Mouse (Mus musculus) central nervous system, embryonic 14 days (tissue): ENCODE data around the gene Gm40193. TPM values are rescaled to one million over a fixed set of nuclear protein-coding genes. Genes with fewer than 3 reads are reported as not detected.

ENCODE experiments used
- polyA plus RNA-seq: library from polyadenylated mRNA; depleted of rRNA; stranded (reverse); fragments of >200 nt; gene quantifications from 2 replicates; pipeline ENCODE4 v1.2.3, GENCODE M21; 2012; rRNA removed

Gm40193 gene
- not detected in 2 replicates for polyA plus RNA-seq

DNA sequence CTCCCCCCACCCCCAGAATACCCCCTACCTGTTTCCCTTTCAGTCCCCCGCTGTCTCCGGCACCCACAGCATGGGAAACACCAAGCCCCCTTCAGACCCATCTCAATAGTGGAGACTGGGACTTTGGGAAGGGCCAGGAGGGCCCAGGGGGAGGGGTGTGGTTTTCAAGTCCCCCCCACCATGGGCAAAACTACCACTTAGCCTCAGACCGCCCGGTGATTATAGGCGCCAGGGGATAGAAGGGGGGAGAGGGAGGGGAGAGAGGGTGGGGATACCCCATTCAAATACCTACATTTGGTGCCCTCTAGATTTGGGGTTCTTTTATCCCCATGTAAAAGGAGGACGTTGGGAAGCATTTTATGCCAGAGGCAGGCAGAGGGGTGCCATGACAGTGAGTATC lies at the start of gene Gm40193:
TSS of gene Gm40193 (minus strand) at position 101 of the 400 bp plus-strand sequence.

DNA sequence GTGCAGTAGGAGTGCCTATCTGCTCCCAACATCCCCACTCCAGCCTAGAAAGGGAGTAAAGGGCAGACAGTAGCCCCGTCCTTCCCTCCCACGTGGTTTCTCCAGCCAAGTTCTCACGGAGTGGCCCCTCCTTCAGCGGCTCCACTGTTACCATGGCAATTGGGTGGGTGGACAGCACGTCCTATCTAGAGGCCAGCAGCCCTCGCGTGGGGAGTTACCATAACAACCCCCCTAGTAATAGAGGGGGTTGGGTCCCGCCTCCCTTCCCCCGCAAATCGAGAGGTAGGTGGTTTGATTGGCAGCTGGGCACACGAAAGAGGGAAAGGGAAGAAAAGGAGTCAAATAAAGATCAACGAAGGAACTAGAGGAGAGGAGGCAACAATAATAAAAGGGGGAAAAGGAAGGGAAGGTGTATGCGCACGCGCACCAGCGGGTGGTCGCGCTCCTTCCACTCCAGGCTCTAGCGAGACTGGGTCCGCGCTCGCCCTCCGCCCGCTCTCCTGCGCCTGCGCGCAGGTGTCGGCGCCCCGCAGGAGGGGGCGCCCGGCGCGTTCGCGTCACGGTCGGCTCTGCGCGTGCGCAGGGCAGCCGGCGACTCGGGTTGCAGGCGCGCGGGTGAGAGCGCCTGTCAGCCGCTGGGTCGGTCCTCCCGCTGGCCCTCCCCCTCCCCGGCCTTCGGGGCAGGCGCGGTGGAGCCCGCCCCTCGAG lies 29.7 kb upstream of the Gm40193 start, which contains the start of gene Mink1:
TSS of gene Mink1 (plus strand) at position 595 of the 708 bp plus-strand sequence.

DNA sequence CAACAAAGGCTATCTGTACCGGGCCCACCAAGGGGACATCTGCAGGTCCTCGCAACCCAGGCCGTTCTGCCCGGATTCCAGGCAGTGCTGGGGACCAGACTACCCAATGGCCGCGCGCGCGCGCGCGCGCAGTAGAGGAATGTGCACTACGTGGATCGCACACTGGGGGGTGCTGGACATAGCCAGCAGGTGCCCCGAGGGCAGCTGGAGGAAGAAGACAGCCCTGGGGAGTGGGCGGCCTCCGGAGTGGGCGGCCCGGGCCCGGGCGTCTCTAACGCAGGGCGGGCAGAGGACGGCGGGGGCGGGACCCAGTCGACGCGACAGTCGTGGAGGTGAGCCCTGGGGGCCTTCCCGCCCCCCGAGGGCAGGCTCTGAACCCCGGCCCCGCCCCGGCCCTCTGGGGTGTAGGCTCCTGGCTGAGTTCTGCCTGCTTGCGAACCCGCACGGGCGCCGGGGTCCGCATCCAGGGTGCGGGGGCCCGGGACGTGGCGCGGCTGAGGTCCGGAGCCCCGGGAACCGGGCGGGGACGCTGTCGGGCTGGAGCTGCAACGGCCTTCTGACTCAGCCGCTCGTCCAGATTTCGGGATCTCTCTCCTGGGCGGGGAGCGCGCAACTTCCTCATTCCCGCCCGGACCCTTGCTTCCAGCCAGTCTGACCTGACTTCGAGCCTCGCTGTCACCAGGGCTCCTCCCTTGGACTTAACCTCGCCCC lies 7.3 kb upstream of the Gm40193 start, which contains the start of gene Pld2:
TSS of gene Pld2 (plus strand) at position 188 of the 711 bp plus-strand sequence.

DNA sequence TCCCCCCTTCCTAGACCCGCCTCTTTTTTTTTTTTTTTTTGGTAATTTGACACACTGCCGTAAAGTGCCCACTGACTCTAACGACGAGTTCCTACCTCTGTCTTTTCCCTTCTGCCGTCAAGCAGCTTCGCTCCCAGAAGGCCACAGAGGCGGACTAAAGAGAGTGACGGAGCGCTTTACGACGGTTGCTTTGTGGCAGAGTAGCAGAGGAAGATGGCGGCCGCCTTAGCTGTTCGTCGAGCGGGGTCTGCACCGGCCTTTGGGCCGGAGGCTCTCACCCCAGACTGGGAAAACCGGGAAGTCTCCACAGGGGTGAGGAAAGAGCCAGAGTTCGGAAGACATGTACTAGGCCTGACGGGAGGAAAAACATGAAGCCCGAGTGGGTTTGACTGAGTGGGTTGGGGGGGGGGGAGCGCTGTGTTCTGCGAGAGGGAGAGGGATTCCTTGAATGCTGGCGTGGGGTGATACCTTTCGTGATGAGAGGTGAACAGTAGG lies 7.5 kb downstream of the Gm40193 start, which contains the start of gene Psmb6:
TSS of gene Psmb6 (plus strand) at position 184 of the 495 bp plus-strand sequence.

DNA sequence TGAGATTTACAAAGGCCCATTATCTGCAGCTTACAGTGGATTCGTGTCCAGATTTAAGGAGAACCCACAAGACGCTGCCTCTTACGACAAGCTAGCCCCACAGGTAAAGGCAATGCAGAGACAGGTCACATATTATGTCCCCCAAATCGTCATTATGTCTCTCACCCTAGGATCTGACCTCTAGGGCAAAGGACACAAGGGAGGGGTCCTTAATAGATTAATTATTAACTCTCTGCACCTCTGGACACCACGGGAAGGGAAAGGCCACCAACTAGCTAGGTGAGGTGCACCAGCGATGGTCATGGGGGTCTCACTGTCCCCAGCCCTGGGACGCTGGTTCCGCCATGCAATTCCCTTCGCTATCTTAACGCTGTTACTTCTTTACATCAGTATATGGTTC lies 13.8 kb downstream of the Gm40193 start, which contains the start of gene Gltpd2:
TSS of gene Gltpd2 (plus strand) at position 274 of the 400 bp plus-strand sequence.

DNA sequence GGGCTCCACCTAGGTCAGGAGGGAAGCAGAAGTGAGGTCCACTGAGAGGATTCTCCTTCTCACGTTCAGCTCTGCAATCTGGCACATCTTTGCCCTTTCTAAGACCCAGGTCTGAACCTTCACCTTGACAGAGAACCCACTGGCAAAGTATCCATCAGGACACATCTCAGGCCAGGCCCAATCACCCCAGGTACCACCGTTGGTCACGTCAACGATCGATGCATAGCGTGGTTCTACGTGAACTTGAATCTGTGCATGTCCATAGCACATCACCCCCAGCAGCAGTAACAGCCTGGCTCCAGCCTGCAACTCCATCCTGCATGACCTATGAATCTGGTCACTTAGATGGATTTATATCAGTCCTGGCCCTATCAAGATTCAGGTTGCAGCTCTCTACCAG lies 18.5 kb downstream of the Gm40193 start, which contains the start of gene Vmo1:
TSS of gene Vmo1 (minus strand) at position 329 of the 400 bp plus-strand sequence.

DNA sequence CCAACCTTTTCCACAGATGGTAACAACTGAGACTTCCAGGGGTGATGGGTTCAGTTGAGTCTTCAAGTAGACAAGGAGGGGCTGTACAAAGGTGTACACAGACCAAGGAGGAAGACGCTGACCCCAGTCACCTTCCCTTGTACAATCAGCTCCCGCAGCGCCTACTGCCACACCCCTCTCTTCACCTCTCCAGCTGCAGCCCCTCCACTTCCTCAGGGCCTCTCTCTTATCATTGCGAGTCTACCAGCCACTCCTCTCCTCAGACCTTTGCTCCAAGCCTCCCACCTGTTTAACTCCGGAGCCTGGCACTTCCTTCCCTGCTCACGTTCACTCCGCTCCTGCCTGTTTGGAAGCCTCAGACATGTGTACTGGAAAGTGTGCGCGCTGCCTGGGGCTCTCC lies 27.8 kb downstream of the Gm40193 start, which contains the start of gene Tm4sf5:
TSS of gene Tm4sf5 (plus strand) at position 275 of the 400 bp plus-strand sequence.

Other genes starting within 250 kb of the Gm40193 start
- 0.13 TPM in 1 of 2 replicates, not detected in the other for gene Alox12e, start 210.3 kb downstream of the Gm40193 start, polyA plus RNA-seq
- 0.07 and 0.18 TPM in 2 replicates for gene Alox15, start 180.9 kb downstream of the Gm40193 start, polyA plus RNA-seq
- 32.2 and 32.3 TPM in 2 replicates for gene Pelp1, start 122.9 kb downstream of the Gm40193 start, polyA plus RNA-seq
- gene Arrb2, start 100.3 kb downstream of the Gm40193 start, polyA plus RNA-seq, result 81.0 and 83.3 TPM in 2 replicates
- 40.6 and 42.1 TPM in 2 replicates for gene Med11, start 81.0 kb downstream of the Gm40193 start, polyA plus RNA-seq
- 1.5 TPM in 2 replicates for gene Zmynd15, start 73.5 kb downstream of the Gm40193 start, polyA plus RNA-seq
- gene Cxcl16, start 73.0 kb downstream of the Gm40193 start, polyA plus RNA-seq, result 3.5 and 5.7 TPM in 2 replicates
- gene Tm4sf5, start 27.7 kb downstream of the Gm40193 start, polyA plus RNA-seq, result 1.5 and 1.7 TPM in 2 replicates
- 0.15 and 0.31 TPM in 2 replicates for gene Vmo1, start 18.3 kb downstream of the Gm40193 start, polyA plus RNA-seq
- gene Gltpd2, start 13.7 kb downstream of the Gm40193 start, polyA plus RNA-seq, result 0.09 TPM in 1 of 2 replicates, not detected in the other
- gene Psmb6, start 7.6 kb downstream of the Gm40193 start, polyA plus RNA-seq, result 513 and 515 TPM in 2 replicates
- 16.6 and 22.4 TPM in 2 replicates for gene Pld2, start 7.1 kb upstream of the Gm40193 start, polyA plus RNA-seq
- 89.5 and 96.5 TPM in 2 replicates for gene Mink1, start 29.9 kb upstream of the Gm40193 start, polyA plus RNA-seq
- not detected in 2 replicates for gene 4930544D05Rik, start 82.9 kb upstream of the Gm40193 start, polyA plus RNA-seq
- 0.14 and 0.19 TPM in 2 replicates for gene Chrne, start 86.3 kb upstream of the Gm40193 start, polyA plus RNA-seq
- gene Gp1ba, start 106.2 kb upstream of the Gm40193 start, polyA plus RNA-seq, result 0.18 and 0.19 TPM in 2 replicates
- 103 and 104 TPM in 2 replicates for gene Rnf167, start 114.3 kb upstream of the Gm40193 start, polyA plus RNA-seq
- 125 and 126 TPM in 2 replicates for gene Slc25a11, start 114.5 kb upstream of the Gm40193 start, polyA plus RNA-seq
- 401 and 499 TPM in 2 replicates for gene Pfn1, start 121.7 kb upstream of the Gm40193 start, polyA plus RNA-seq
- gene Eno3, start 124.3 kb upstream of the Gm40193 start, polyA plus RNA-seq, result 31.2 and 39.5 TPM in 2 replicates
- gene Spag7, start 136.5 kb upstream of the Gm40193 start, polyA plus RNA-seq, result 75.6 and 96.1 TPM in 2 replicates
- gene Camta2, start 155.2 kb upstream of the Gm40193 start, polyA plus RNA-seq, result 19.0 and 22.5 TPM in 2 replicates
- gene Inca1, start 167.2 kb upstream of the Gm40193 start, polyA plus RNA-seq, result 0.65 and 0.72 TPM in 2 replicates
- 19.6 and 25.0 TPM in 2 replicates for gene Kif1c, start 167.6 kb upstream of the Gm40193 start, polyA plus RNA-seq
- 7.2 and 7.3 TPM in 2 replicates for gene Zfp3, start 231.3 kb upstream of the Gm40193 start, polyA plus RNA-seq